Mouse (Mus musculus) liver, embryonic 13.5 days (tissue): ENCODE measurements around the gene Gm11027. TPM values are rescaled to one million over a fixed set of nuclear protein-coding genes. Genes with fewer than 3 reads are reported as not detected.

Experiments used
- ATAC-seq: fragments of 200-750 bp; cut with Nextera tagmentation; 2 replicates; pipeline ENCODE4 v1.8.0; 2017; ENCODE audit warnings: low read depth, mild to moderate bottlenecking, moderate number of reproducible peaks, moderate library complexity
- DNase-seq: peaks from one replicate; pipeline ENCODE4 v3.0.0; 2022
- H3K27ac ChIP-seq: fragments of 300-500 bp; sonication (generic); 2 replicates; pipeline ENCODE4 v1.5.1; 2015; ENCODE audit warnings: moderate library complexity, mild to moderate bottlenecking, inconsistent platforms
- H3K27me3 ChIP-seq: fragments of 300-500 bp; sonication (generic); 2 replicates; pipeline ENCODE4 v1.6.1; 2015; ENCODE audit warnings: mild to moderate bottlenecking, inconsistent platforms
- H3K36me3 ChIP-seq: fragments of 300-500 bp; sonication (generic); 2 replicates; pipeline ENCODE4 v1.6.1; 2015; ENCODE audit warnings: mild to moderate bottlenecking, inconsistent platforms
- H3K4me1 ChIP-seq: fragments of 300-500 bp; sonication (generic); replicated peaks from 2 replicates; pipeline ENCODE4 v1.6.1; 2015; ENCODE audit warnings: inconsistent platforms
- H3K4me2 ChIP-seq: fragments of 300-500 bp; sonication (generic); 2 replicates; pipeline ENCODE4 v1.6.1; 2015; ENCODE audit warnings: inconsistent platforms, mild to moderate bottlenecking, moderate library complexity
- H3K4me3 ChIP-seq: fragments of 300-500 bp; sonication (generic); replicated peaks from 2 replicates; pipeline ENCODE4 v1.5.1; 2015; ENCODE audit warnings: mild to moderate bottlenecking, inconsistent platforms
- H3K9ac ChIP-seq: fragments of 300-500 bp; sonication (generic); 2 replicates; pipeline ENCODE4 v1.6.1; 2015; ENCODE audit warnings: mild to moderate bottlenecking, inconsistent platforms
- H3K9me3 ChIP-seq: fragments of 300-500 bp; sonication (generic); replicated peaks from 2 replicates; pipeline ENCODE4 v1.6.1; 2016; ENCODE audit warnings: inconsistent platforms
- WGBS: fragments of 180-500 bp; shearing (Covaris S2); methylation state at CpG from one replicate; pipeline ENCODE4 v1.1.7; 2015; ENCODE audit not compliant: insufficient replicate concordance; 5-methylcytosine and 5-hydroxymethylcytosine counted together
- polyA plus RNA-seq: library from polyadenylated mRNA; unstranded; fragments of >200 nt; fragmentation: Nextera tagmentation; extraction: Ambion mirVana; gene quantifications from 2 replicates; pipeline ENCODE4 v1.2.1, GENCODE M21; 2015

The Gm11027 gene
- polyA plus RNA-seq, 1 experiment from 2014 or later = not detected

DNA sequence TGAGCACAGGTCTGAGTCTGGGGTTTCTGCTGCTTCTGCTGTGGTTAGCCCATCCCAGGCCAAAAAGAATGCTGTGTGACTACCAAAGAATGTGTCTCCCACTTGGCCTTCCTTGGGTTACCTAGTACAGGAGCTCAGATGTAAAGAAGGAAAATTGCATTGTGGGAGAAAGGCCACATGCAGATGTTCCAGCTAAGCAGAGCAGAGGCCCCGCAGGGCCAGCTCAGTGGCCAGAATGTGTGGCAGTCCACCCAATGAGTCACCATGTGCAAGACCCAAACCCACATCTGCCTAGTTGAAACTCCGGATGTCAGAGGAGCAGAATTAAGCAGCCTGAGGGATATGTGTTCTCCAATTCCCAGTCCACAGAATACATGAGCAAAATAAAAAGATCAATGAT lies 16.9 kb upstream of the Gm11027 start:
- WGBS = 68% methylated on average over 2 of the region's 2 CpGs
- Histone ChIP-seq H3K36me3 (peaks cover 2% of the 10 kb centered on the region; the same call in 1 of the 2 replicates), H3K4me3 (no peak overlapping the region), H3K27me3 (no peaks in the 10 kb centered on the region), H3K9me3 (no peaks in the 10 kb centered on the region), H3K27ac (no peak overlapping the region), H3K4me2 (no peak overlapping the region), H3K9ac (no peak overlapping the region), H3K4me1 (peaks cover 30% of the 10 kb centered on the region)
- ATAC-seq (no peak), DNase-seq (no peak)

DNA sequence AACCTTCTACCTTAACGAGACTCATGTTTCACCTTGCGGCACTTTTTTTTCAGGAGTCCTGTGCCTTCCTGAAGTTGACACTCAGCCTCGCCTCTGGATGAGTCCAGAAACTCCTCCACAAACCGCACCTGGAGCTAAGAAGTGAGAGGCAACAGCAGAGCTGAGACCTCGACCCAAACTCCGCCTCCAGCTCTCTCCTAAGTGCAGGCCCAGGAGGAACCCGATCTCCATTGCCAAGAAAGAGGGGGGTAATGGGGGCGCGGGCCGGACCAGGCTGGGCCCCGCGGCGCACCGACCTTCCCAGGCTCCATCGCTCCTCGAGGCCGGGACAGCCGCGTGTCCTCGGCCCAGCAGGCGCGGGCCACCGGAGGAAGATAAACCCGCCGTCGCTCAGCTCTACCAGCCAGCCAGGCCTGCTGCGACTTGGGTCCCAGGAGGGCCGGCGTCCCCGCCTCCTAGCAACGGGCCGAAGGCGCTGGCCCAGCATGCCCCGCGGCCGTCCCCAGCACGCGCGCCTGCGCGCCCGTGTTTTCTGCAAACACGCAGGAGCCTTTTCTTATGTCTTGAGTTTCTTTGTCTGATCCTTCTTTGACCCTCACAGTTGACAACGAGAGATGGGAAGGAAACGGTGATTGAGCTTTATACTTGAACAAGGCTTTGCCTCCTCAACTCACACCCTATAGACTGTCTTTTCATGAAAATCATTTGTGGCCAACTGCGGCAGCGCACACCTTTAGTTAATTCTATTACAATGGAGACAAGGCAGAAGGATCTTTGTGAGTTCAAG lies 12.4 kb upstream of the Gm11027 start, which contains the start of gene Wdr60:
Gene Wdr60, minus strand, starts transcription at position 468 of the 787 bp plus-strand sequence.
- DNase-seq (peak; percentile 84), ATAC-seq (peak; percentile 98)
- H3K36me3 ChIP-seq = no peaks in the 10 kb centered on the region
- H3K4me3 ChIP-seq = peak within 1 kb of the TSS; percentile 68
- 5% methylated on average over 46 of the region's 47 CpGs for WGBS
- no peaks in the 10 kb centered on the region for H3K9me3 ChIP-seq
- H3K4me2 ChIP-seq = peak within 1 kb of the TSS; percentile 90
- H3K27ac ChIP-seq = 0 out of 2 replicates have a peak within 1 kb of the TSS, but pooled peaks have one; percentile 36
- H3K4me1 ChIP-seq = peaks cover 33% of the 10 kb centered on the region
- no peaks in the 10 kb centered on the region for H3K27me3 ChIP-seq
- peak within 1 kb of the TSS; percentile 78 for H3K9ac ChIP-seq

DNA sequence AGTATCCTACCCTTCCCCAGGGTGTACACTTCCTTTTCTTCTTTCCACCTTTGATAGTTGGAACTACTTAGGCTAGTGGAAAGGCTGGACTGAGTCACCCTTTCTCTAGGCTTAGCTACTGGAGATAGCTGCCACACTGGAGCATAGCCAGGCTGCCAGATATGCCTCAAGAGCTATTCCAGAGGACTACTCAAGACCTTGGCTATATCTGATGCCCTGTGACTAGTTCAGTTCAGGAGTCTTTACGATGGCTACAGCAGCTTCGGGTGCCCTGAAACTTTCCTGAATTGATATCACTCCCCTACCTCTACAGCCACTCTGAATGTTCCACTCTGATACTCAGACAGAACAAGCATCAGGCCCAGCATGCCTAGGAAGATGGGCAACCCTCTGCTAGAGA lies 10.4 kb upstream of the Gm11027 start:
- Histone ChIP-seq H3K9ac (no peak overlapping the region), H3K4me3 (no peak overlapping the region), H3K9me3 (no peaks in the 10 kb centered on the region), H3K27ac (peak overlapping the region; percentile 66), H3K4me1 (peaks cover 36% of the 10 kb centered on the region), H3K36me3 (no peaks in the 10 kb centered on the region), H3K27me3 (no peaks in the 10 kb centered on the region), H3K4me2 (no peak overlapping the region)
- WGBS = 37% methylated on average over 2 of the region's 2 CpGs
- DNase-seq (no peak), ATAC-seq (peak; percentile 21)

DNA sequence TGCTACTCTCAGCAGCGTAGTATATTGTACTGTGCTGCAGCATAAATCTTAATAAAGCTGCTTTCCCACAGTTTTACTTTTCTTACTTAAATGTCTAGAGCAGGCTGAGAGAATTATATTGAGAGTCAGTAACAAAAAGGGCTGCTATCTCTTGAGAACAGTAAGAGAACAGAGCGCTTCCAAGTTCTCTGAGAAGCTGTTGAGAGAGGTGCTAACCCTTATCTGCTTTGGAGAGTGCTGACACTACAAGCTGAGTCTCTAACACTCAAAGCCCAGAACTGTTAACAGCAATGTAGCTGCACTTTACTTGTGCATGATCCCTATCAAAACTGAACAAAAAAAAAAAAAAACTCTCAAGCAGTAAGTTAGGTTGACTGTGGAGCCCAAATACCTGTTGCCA lies 9.9 kb upstream of the Gm11027 start:
- peak; percentile 53 for ATAC-seq
- H3K36me3 ChIP-seq = no peaks in the 10 kb centered on the region
- peaks cover 40% of the 10 kb centered on the region for H3K4me1 ChIP-seq
- WGBS = 46% methylated on average over 2 of the region's 2 CpGs
- H3K9ac ChIP-seq = no peak overlapping the region
- H3K27ac ChIP-seq = peak overlapping the region; percentile 66
- H3K4me2 ChIP-seq = no peak overlapping the region
- no peak for DNase-seq
- no peaks in the 10 kb centered on the region for H3K27me3 ChIP-seq
- H3K9me3 ChIP-seq = no peaks in the 10 kb centered on the region
- H3K4me3 ChIP-seq = no peak overlapping the region

DNA sequence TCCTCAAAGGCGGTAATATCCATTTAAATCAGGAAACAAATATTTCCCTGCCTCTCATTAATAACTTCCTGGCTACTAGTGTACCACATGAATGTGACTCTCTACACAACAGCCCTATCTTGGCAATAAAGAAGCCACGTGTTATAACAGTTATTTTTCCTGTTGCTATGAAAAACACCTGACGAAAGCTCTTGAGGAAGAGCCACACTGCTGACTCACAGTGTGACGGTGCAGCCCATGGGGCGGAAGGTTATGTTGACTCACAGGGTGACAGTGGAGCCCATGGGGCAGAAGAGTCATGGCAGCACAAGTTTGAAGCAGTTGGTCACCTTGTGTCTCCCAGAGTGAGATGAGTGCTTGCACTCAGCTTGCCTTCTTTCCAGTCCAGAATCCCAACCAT lies 5.7 kb upstream of the Gm11027 start:
- Histone ChIP-seq H3K4me3 (no peak overlapping the region), H3K9ac (no peak overlapping the region), H3K27me3 (no peaks in the 10 kb centered on the region), H3K9me3 (no peaks in the 10 kb centered on the region), H3K4me2 (no peak overlapping the region), H3K27ac (peak overlapping the region; percentile 55; the same call in 1 of the 2 replicates), H3K36me3 (no peaks in the 10 kb centered on the region), H3K4me1 (peaks cover 35% of the 10 kb centered on the region)
- ATAC-seq (peak; percentile 73), DNase-seq (no peak)
- 42% methylated on average over 5 of the region's 5 CpGs for WGBS

DNA sequence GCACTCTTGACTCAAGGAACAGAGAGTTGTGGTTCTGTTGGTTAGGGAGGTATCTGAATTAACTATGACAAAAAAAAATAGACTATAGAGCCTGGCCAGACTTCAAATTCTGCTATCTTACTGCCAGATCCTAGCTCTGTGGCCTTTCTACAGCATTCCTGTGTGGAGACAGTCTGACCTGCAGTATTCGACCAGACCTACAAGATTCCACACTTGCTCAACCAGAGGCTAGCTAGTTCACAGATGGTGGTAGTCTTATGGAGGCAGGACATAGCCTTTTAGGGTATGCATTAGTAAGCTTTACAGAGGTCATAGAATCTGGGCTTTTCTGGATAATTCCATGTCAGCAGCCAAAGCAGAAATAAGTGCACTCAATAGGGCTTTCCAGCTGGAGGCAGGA lies 4.6 kb upstream of the Gm11027 start:
- 53% methylated on average over 1 of the region's 1 CpGs for WGBS
- Histone ChIP-seq H3K27me3 (no peaks in the 10 kb centered on the region), H3K4me3 (no peak overlapping the region), H3K27ac (no peak overlapping the region), H3K36me3 (no peaks in the 10 kb centered on the region), H3K9ac (no peak overlapping the region), H3K4me1 (peaks cover 29% of the 10 kb centered on the region), H3K9me3 (no peaks in the 10 kb centered on the region), H3K4me2 (no peak overlapping the region)
- DNase-seq = no peak
- ATAC-seq = no peak

DNA sequence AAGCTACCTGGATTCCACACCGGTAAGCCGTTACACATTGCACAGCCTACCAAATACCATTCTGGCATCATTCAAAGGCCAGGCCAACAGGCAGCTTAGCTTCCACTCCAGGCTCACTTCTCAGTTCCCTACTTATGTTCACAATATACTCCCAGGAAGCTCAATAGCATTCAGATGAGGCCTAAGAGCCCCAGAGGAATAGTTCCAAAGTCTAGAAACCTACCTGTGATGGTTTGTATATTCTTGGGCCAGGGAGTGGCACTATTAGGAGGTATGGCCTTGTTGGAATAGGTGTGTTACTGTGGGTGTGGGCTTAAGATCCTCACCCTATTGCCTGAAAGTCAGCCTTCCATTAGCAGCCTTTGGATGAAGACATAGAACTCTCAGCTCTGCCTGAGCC lies 4.1 kb upstream of the Gm11027 start:
- Histone ChIP-seq H3K4me1 (peaks cover 30% of the 10 kb centered on the region), H3K4me2 (no peak overlapping the region), H3K9me3 (no peaks in the 10 kb centered on the region), H3K4me3 (no peak overlapping the region), H3K36me3 (no peaks in the 10 kb centered on the region), H3K9ac (no peak overlapping the region), H3K27me3 (no peaks in the 10 kb centered on the region), H3K27ac (no peak overlapping the region)
- DNase-seq (no peak), ATAC-seq (no peak)
- 89% methylated on average over 2 of the region's 2 CpGs for WGBS

DNA sequence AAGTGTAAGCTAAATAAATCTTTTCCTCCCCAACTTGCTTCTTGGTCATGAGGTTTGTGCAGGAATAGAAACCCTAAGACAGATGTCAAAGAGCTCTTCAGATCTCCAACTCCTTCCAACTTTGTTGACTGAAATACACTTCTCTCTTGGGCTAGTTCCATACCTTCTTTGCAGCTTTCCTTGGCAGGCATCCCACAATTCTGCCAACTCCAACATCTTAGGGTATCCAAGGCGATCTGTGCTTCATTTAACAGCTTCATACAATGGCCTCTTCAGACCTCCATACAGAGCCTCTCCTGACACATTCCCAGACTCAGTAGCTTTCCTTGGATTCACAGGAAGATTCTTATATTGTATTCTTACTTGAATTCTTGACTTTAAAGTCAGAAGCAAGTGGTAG lies 1.5 kb upstream of the Gm11027 start:
- Histone ChIP-seq H3K4me1 (peaks cover 55% of the 10 kb centered on the region), H3K9ac (no peak overlapping the region), H3K27ac (no peak overlapping the region; the same call in 1 of the 2 replicates), H3K4me2 (no peak overlapping the region), H3K9me3 (no peaks in the 10 kb centered on the region), H3K27me3 (no peaks in the 10 kb centered on the region), H3K36me3 (no peaks in the 10 kb centered on the region), H3K4me3 (no peak overlapping the region)
- WGBS = 59% methylated on average over 1 of the region's 1 CpGs
- no peak for ATAC-seq
- no peak for DNase-seq

DNA sequence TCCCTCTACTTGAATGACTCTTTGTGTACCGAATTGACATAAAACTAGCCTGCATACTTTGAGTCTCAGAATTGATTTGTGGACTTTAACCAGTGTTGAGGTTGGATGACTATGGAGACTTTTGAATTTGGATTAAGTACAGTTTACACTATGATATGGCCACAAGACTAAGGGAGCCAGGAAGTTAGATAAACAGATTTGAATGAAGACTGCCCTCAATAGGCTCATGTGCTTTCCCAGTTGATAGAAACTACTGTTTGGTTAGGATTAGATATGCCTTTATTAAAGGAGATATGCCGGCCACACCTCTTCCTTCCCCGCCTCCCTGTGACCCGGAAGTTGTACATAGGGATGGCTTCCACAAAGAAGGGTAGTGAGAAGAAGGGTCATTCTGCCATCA lies 445 bp downstream of the Gm11027 start:
- H3K9me3 ChIP-seq = no peaks in the 10 kb centered on the region
- H3K9ac ChIP-seq = no peak overlapping the region
- H3K4me2 ChIP-seq = no peak overlapping the region
- H3K4me1 ChIP-seq = peaks cover 60% of the 10 kb centered on the region
- DNase-seq = no peak
- no peaks in the 10 kb centered on the region for H3K36me3 ChIP-seq
- H3K4me3 ChIP-seq = no peak overlapping the region
- ATAC-seq = no peak
- WGBS = 66% methylated on average over 4 of the region's 4 CpGs
- H3K27ac ChIP-seq = peak overlapping the region; percentile 77; the same call in 1 of the 2 replicates
- H3K27me3 ChIP-seq = no peaks in the 10 kb centered on the region

DNA sequence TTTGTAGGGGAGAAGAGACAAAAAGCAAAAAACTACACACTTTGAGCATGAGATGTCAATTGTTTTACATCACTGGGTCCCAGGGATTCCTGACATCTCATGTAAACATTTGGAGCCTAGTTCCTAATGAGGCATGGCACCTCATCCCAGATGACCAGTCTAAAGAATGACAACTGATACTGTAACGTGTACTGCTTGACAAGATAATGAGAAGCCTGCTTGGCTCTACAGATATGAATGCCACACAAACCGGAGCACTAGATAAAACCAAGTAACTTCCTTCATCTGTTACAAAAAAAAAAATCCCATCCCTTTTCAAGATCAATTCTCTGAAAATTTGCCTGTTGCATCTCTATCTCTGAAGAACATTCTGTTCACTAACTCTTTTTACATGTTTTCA lies 1.8 kb downstream of the Gm11027 start:
- no peak overlapping the region for H3K4me3 ChIP-seq
- 7% methylated on average over 2 of the region's 2 CpGs for whole genome bisulfite sequencing
- no peak overlapping the region for H3K9ac ChIP-seq
- peak overlapping the region; percentile 77 for H3K27ac ChIP-seq
- no peaks in the 10 kb centered on the region for H3K9me3 ChIP-seq
- DNase-seq (peak; percentile 50), ATAC-seq (no peak)
- H3K4me2 ChIP-seq = peak overlapping the region; percentile 21; the same call in 1 of the 2 replicates
- H3K4me1 ChIP-seq = peaks cover 63% of the 10 kb centered on the region
- H3K27me3 ChIP-seq = no peaks in the 10 kb centered on the region
- no peaks in the 10 kb centered on the region for H3K36me3 ChIP-seq

DNA sequence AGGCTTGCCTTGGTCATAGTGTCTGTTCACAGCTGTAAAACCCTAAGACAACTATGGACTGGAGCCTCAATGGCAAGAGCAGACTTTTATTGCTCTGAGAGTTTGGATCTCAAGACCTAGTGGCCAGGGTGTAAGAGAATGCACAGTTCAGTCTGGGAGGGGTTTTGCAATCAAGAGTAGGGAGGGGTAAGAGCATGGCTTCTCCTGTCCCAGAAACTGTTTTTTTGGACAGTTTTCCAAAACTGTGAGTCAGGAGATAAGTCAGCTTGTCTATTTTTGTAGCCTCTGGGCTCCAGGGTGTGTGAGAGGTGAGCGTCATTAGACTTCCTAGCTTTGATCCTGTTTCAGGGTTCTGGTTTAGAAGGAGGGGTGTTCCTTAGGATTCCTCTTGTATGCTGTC lies 3.4 kb downstream of the Gm11027 start:
- H3K27ac ChIP-seq = peak overlapping the region; percentile 63
- no peak overlapping the region for H3K4me3 ChIP-seq

DNA sequence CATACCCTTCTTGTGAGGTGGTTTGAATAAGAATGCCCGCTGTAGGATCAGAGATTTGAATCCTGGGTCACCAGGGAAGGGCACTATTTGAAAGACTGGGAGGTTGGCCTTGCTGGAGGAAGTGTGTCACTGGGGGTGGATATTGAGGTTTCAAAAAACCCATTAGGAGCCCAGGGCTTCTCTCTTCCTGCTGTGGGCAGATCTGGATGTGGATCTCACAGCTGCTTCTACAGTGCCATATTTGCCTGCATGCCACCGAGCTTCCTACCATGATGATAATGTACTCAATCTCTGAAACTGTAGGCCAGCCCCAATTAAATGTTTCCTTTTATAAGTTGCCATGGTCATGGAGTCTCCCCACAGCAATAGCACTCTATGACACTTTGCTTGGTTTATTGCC lies 4.0 kb downstream of the Gm11027 start:
- H3K4me3 ChIP-seq = no peak overlapping the region
- no peak for ATAC-seq
- no peaks in the 10 kb centered on the region for H3K9me3 ChIP-seq
- peak overlapping the region; percentile 21; the same call in 1 of the 2 replicates for H3K27ac ChIP-seq
- H3K27me3 ChIP-seq = no peaks in the 10 kb centered on the region
- no peaks in the 10 kb centered on the region for H3K36me3 ChIP-seq
- WGBS = 79% methylated on average over 2 of the region's 2 CpGs
- no peak overlapping the region for H3K4me2 ChIP-seq
- no peak overlapping the region for H3K9ac ChIP-seq
- DNase-seq = no peak
- peaks cover 73% of the 10 kb centered on the region for H3K4me1 ChIP-seq

More for the DNA sequence above, 3.4 kb downstream of the Gm11027 start:
- no peaks in the 10 kb centered on the region for H3K36me3 ChIP-seq
- no peaks in the 10 kb centered on the region for H3K9me3 ChIP-seq
- 41% methylated on average over 1 of the region's 1 CpGs for WGBS
- ATAC-seq (no peak), DNase-seq (no peak)
- H3K27me3 ChIP-seq = no peaks in the 10 kb centered on the region
- no peak overlapping the region for H3K9ac ChIP-seq
- H3K4me2 ChIP-seq = no peak overlapping the region
- H3K4me1 ChIP-seq = peaks cover 67% of the 10 kb centered on the region
